Mouse (Mus musculus): ENCODE data around the gene Gpc5.
A peak's percentile ranks its signal among the peaks of the same experiment; 100 is the strongest.

Gene Gpc5

GRCm38 (mm10) chr14:115369611-115370167 lies 277.7 kb downstream of the Gpc5 start:
- DNase-seq (ENCODE audit: low read depth): no peak

- peak; percentile 40 for DNase-seq (ENCODE audit: low read depth)
Observed at GRCm38 (mm10) chr14:115371131-115371530, 279.1 kb downstream of the Gpc5 start.

- DNase-seq (ENCODE audit: low read depth): no peak
Observed at GRCm38 (mm10) chr14:115391831-115392230, 299.8 kb downstream of the Gpc5 start.

- peak; percentile 37 for DNase-seq (ENCODE audit: low read depth)
Observed at GRCm38 (mm10) chr14:115392894-115393524, 301.0 kb downstream of the Gpc5 start.

GRCm38 (mm10) chr14:115406596-115406995 lies 314.6 kb downstream of the Gpc5 start:
- DNase-seq (ENCODE audit: low read depth): no peak

GRCm38 (mm10) chr14:115407309-115407930 lies 315.4 kb downstream of the Gpc5 start:
- DNase-seq (ENCODE audit: low read depth): no peak

- DNase-seq (ENCODE audit: low read depth): no peak
Observed at GRCm38 (mm10) chr14:115410881-115411280, 318.9 kb downstream of the Gpc5 start.

GRCm38 (mm10) chr14:115411513-115412174 lies 319.6 kb downstream of the Gpc5 start:
- DNase-seq (ENCODE audit: low read depth): no peak

- DNase-seq (ENCODE audit: low read depth): no peak
Observed at GRCm38 (mm10) chr14:115412821-115413220, 320.8 kb downstream of the Gpc5 start.

GRCm38 (mm10) chr14:115413429-115413828 lies 321.4 kb downstream of the Gpc5 start:
- DNase-seq (ENCODE audit: low read depth): no peak

GRCm38 (mm10) chr14:115414545-115414944 lies 322.5 kb downstream of the Gpc5 start:
- no peak for DNase-seq (ENCODE audit: low read depth)

- no peak for DNase-seq (ENCODE audit: low read depth)
Observed at GRCm38 (mm10) chr14:115431967-115432366, 340.0 kb downstream of the Gpc5 start.

- no peak for DNase-seq (ENCODE audit: low read depth)
Observed at GRCm38 (mm10) chr14:115432368-115432767, 340.4 kb downstream of the Gpc5 start.

GRCm38 (mm10) chr14:115436617-115437016 lies 344.6 kb downstream of the Gpc5 start:
- DNase-seq (ENCODE audit: low read depth): no peak

GRCm38 (mm10) chr14:115444789-115445770 lies 353.1 kb downstream of the Gpc5 start:
- no peak for DNase-seq (ENCODE audit: low read depth)

- no peak for DNase-seq (ENCODE audit: low read depth)
Observed at GRCm38 (mm10) chr14:115450938-115451337, 358.9 kb downstream of the Gpc5 start.

GRCm38 (mm10) chr14:115467960-115468359 lies 375.9 kb downstream of the Gpc5 start:
- no peak for DNase-seq (ENCODE audit: low read depth)

GRCm38 (mm10) chr14:115475234-115475633 lies 383.2 kb downstream of the Gpc5 start:
- no peak for DNase-seq (ENCODE audit: low read depth)

- no peak for DNase-seq (ENCODE audit: low read depth)
Observed at GRCm38 (mm10) chr14:115477360-115477759, 385.3 kb downstream of the Gpc5 start.

GRCm38 (mm10) chr14:115485090-115485489 lies 393.1 kb downstream of the Gpc5 start:
- no peak for DNase-seq (ENCODE audit: low read depth)

- no peak for DNase-seq (ENCODE audit: low read depth)
Observed at GRCm38 (mm10) chr14:115500794-115501193, 408.8 kb downstream of the Gpc5 start.

Data from naive thymus-derived CD4-positive, alpha-beta T cell, adult 2 months (primary cell).